Mouse (Mus musculus) bone marrow, adult 2 months (tissue): ENCODE data around the gene Tmem237. TPM values are rescaled to one million over a fixed set of nuclear protein-coding genes. Genes with fewer than 3 reads are reported as not detected.

Experiments used
- H3K27ac ChIP-seq: fragments of 200-500 bp; 2 replicates; pipeline ENCODE4 v1.5.1; 2012; ENCODE audit warnings: low read depth, mild to moderate bottlenecking, control low read depth, inconsistent platforms, low read length; ENCODE audit not compliant: control insufficient read depth, poor library complexity, insufficient read depth
- H3K4me1 ChIP-seq: fragments of 200-500 bp; 2 replicates; pipeline ENCODE4 v1.6.1; 2011; ENCODE audit warnings: low read length; ENCODE audit not compliant: control insufficient read depth, insufficient read depth
- H3K4me3 ChIP-seq: fragments of 200-500 bp; replicated peaks from 2 replicates; pipeline ENCODE3; 2011; ENCODE audit warnings: mild to moderate bottlenecking, low read depth, low read length, control low read depth; ENCODE audit not compliant: control insufficient read depth
- CTCF ChIP-seq: fragments of 200-500 bp; IDR thresholded peaks from 2 replicates; pipeline ENCODE4 v1.5.1; 2011; ENCODE audit warnings: low read length, control low read depth; ENCODE audit not compliant: control insufficient read depth, insufficient read depth
- POLR2A ChIP-seq: fragments of 200-500 bp; IDR thresholded peaks from 2 replicates; pipeline ENCODE4 v1.6.1; 2011; ENCODE audit warnings: low read depth, mild to moderate bottlenecking, control low read depth, low read length, borderline replicate concordance; ENCODE audit not compliant: control insufficient read depth
- WGBS: fragments of 180-500 bp; shearing (Covaris S2); methylation state at CpG from one replicate; pipeline ENCODE4 v1.1.7; 2018; 5-methylcytosine and 5-hydroxymethylcytosine counted together
- polyA plus RNA-seq: library from polyadenylated mRNA; stranded (reverse); fragments of >200 nt; gene quantifications from 2 replicates; pipeline ENCODE4 v1.2.4, GENCODE M21; 2011; ENCODE audit warnings: low replicate concordance; ENCODE audit not compliant: missing spikeins, insufficient read depth, insufficient read length

Gene Tmem237
- polyA plus RNA-seq, 1 experiment, result 2.3 TPM

GRCm38 (mm10) chr1:59056955-59057354 is 63.3 kb downstream of the Tmem237 start:
- 66% methylated on average over 2 of the region's 2 CpGs for WGBS
- Histone ChIP-seq H3K4me1 (no peaks in the 10 kb centered on the region; the same call in 1 of the 2 replicates), H3K27ac (no peak overlapping the region), H3K4me3 (no peak overlapping the region)
- no peak for TF ChIP-seq CTCF
- TF ChIP-seq POLR2A, result no peak

GRCm38 (mm10) chr1:59051306-59051705 is 68.9 kb downstream of the Tmem237 start:
- Histone ChIP-seq H3K27ac (no peak overlapping the region), H3K4me3 (no peak overlapping the region), H3K4me1 (no peaks in the 10 kb centered on the region)
- 28% methylated on average over 2 of the region's 2 CpGs for WGBS
- TF ChIP-seq CTCF (no peak), POLR2A (no peak)

Other genes with a start within 250 kb of the Tmem237 start
- 87.3 and 99.9 TPM in 2 replicates for gene Trak2, start 147.0 kb downstream of the Tmem237 start, polyA plus RNA-seq
- 36.5 and 64.4 TPM in 2 replicates for gene Stradb, start 146.9 kb downstream of the Tmem237 start, polyA plus RNA-seq
- not detected in 2 replicates for gene C2cd6, start 25.5 kb downstream of the Tmem237 start, polyA plus RNA-seq
- gene Mpp4, start 43.0 kb upstream of the Tmem237 start, polyA plus RNA-seq, result 0.72 and 1.4 TPM in 2 replicates
- gene Als2, start 116.8 kb upstream of the Tmem237 start, polyA plus RNA-seq, result 2.1 and 8.0 TPM in 2 replicates
- gene Cdk15, start 136.5 kb upstream of the Tmem237 start, polyA plus RNA-seq, result not detected in 2 replicates